Mouse (Mus musculus): ENCODE data around the gene Dnajb11. TPM values are rescaled to one million over a fixed set of nuclear protein-coding genes. Genes with fewer than 3 reads are reported as not detected.

Gene Dnajb11
- 10 to 100 TPM; 53.1 to 53.9 TPM for total RNA-seq (2023)

GRCm38 (mm10) chr16:22857431-22858113, at the start of gene Dnajb11, which contains the start of gene Tbccd1:
TSS of gene Dnajb11 (plus strand) at chr16:22857845.
TSS of gene Tbccd1 (minus strand) at chr16:22857669.

GRCm38 (mm10) chr16:22811477-22811876, 46.2 kb upstream of the Dnajb11 start, which contains the start of gene Crygs:
TSS of gene Crygs (minus strand) at chr16:22811577.

GRCm38 (mm10) chr16:22890683-22891510, 33.3 kb downstream of the Dnajb11 start, which contains the start of gene Ahsg:
TSS of gene Ahsg (plus strand) at chr16:22891277.

GRCm38 (mm10) chr16:22918034-22918433, 60.4 kb downstream of the Dnajb11 start, which contains the start of gene Fetub:
TSS of gene Fetub (plus strand) at chr16:22918334.

Other genes starting within 250 kb of the Dnajb11 start
- under 1 TPM; 0.83 to 0.87 TPM for gene Dgkg, start 200.6 kb upstream of the Dnajb11 start, total RNA-seq (2023)
- gene Crygs, start 46.3 kb upstream of the Dnajb11 start, total RNA-seq (2023): not detected
- 10 to 100 TPM; 17.9 to 21.3 TPM for gene Tbccd1, start 176 bp upstream of the Dnajb11 start, total RNA-seq (2023)
- not detected for gene Ahsg, start 33.4 kb downstream of the Dnajb11 start, total RNA-seq (2023)
- not detected for gene Fetub, start 60.5 kb downstream of the Dnajb11 start, total RNA-seq (2023)
- gene Hrg, start 93.2 kb downstream of the Dnajb11 start, total RNA-seq (2023): not detected
- gene Kng2, start 171.6 kb downstream of the Dnajb11 start, total RNA-seq (2023): not detected
- not detected for gene Kng1, start 200.0 kb downstream of the Dnajb11 start, total RNA-seq (2023)
- 1,000 to 10,000 TPM; 1,119 to 1,156 TPM for gene Eif4a2, start 249.6 kb downstream of the Dnajb11 start, total RNA-seq (2023)